Mouse (Mus musculus): Measurements from ENCODE around the gene Ffar4.

The Ffar4 gene

DNA sequence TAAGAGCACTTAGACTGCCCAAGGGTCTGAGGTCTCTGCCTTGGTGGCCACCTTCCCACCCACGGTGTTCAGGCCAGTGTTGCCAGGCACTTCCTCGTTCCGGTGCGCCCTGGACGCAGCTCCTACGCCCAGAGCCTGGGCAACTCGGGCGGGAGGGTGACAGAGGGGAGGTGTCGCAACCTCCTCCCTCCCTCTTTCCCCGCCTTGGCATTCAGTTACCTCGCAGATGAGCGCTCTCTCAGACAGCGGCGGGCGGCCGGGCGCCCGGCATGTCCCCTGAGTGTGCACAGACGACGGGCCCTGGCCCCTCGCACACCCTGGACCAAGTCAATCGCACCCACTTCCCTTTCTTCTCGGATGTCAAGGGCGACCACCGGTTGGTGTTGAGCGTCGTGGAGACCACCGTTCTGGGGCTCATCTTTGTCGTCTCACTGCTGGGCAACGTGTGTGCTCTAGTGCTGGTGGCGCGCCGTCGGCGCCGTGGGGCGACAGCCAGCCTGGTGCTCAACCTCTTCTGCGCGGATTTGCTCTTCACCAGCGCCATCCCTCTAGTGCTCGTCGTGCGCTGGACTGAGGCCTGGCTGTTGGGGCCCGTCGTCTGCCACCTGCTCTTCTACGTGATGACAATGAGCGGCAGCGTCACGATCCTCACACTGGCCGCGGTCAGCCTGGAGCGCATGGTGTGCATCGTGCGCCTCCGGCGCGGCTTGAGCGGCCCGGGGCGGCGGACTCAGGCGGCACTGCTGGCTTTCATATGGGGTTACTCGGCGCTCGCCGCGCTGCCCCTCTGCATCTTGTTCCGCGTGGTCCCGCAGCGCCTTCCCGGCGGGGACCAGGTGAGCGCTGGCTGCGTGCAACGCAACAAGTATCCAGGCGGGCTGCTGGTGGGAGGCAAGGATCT lies at the start of gene Ffar4:
Gene Ffar4, plus strand, starts transcription at position 214 of the 901 bp plus-strand sequence.
- peak; percentile 21 for DNase-seq (ENCODE audit: low read depth, low spot score)

DNA sequence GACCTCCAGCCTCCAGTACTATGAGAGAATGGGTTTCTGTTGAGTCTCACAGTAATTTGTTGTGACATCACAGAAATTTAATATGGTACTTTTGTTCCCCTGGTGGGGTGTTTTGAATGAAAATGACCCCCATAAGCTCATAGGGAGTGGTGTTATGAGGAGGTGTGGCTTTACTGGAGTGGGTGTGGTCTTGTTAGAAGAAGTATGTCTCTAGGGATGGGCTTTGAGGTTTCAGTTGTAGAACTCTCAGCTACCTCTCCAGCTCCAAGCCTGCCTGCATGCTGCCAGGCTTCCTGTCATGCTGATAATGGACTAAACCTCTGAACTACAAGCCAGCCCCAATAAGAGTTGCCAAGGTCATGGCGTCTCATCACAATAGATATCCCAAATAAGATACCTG lies 47.2 kb upstream of the Ffar4 start:
- peak; percentile 84 for DNase-seq (ENCODE audit: low read depth, low spot score)

DNA sequence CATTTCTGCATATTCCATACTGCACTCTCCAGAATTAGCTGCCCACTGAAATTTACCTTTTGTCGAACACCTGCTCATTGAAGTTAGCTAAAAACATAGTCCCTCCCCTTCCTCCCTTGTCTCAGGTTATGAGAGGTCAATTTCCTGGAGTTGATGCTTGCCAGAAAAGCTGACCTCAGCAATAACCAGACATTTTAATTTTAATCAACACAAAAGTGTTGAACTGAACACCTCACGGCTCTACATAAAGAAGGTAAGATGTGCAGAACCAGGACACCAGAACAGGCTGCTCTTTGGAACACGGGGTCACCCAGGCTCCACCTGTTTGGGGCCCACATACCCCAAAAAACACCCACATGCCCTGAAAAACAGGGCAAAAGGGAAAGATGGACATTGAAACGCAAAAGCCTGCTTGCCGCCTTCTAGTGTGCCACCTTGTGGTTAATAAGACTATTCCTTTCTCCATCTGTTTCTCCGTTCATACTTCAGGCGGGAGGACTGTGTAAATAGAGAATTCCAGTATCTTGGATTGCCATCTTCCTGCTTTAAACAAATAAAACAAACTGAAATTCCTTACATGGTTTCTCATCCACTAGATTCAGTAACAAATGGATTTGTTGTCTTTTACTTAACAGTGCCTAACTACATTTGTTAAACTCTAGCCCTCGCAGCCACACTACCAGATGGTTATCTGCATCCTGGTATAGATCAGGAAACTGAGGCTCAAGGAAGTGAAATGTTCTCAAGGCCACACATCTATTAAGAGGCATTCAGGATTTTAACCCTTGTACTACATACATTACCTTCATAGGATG lies 43.4 kb upstream of the Ffar4 start:
- peak; percentile 62 for DNase-seq (ENCODE audit: low read depth, low spot score)

DNA sequence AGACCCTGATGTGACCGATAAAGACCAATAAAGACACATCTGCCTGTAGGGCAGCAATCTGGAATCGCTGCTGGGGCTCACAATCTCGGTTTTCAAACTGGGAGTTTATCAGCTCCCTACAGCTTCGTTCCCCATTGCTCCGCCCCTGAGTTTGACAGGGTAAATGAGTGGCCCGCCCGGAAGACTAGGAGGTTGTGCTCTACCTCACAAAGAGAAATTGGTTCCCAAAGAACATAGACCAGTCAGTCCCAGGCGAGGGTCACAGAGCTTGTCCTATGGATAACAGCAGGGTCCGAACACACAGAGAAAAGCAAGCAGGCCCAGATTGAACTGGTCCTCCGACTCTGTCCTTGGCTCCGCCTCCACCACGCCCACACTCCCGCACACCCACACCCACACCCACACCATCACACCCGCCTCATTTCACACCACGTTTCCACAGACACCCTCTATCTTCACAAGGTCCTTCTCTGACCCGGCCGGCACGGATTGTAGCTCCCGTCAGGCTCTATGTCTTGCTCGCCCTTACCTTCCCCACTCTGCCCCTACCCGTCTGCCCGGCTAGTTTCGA lies 42.6 kb upstream of the Ffar4 start:
- DNase-seq (ENCODE audit: low read depth, low spot score), result peak; percentile 90

DNA sequence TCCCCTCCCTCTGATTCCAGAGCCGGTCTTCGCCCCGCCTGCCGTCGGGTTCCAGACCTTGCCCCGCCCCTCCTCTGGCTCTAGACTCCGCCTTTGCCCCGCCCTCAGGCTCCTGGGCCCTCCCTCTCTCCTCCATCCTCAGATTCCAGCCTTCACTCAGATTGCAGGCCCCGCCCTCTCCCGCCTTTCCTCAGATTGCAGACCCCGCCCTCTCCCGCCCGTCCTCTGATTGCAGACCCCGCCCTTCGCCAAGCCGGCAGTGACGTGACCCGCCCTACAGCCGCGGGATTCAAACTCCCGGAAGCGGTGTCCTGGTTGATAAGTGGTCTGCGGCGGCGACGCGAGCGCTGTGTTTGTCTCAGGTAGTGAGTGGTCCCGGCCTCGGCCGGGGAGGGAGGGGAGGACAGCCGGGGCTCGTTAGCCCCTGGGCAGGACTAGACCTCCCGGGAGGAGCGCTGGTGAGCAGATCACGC lies 42.1 kb upstream of the Ffar4 start, which contains the start of gene Cep55:
Gene Cep55, plus strand, starts transcription at position 292 of the 473 bp plus-strand sequence.
- peak; percentile 99 for DNase-seq (ENCODE audit: low read depth, low spot score)

DNA sequence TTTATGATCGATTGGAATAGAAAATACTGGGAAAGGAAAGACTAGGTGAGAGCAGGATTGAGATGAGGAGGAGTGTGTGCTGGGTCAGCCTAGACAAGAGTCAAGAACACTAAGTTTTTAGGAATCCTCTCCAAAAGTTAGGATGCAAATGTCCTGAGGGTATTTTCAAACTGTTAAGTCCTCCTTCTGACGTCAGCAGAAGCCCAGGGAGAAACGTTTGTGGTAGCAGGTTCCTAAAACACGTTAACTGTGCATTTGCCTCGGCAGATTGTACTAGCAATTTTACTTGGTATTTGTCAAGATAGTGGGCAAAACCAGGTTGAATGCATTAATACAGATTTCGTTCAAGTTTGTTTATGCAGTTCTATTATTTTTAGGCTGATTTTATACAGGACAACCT lies 41.1 kb upstream of the Ffar4 start:
- no peak for DNase-seq (ENCODE audit: low read depth, low spot score)

DNA sequence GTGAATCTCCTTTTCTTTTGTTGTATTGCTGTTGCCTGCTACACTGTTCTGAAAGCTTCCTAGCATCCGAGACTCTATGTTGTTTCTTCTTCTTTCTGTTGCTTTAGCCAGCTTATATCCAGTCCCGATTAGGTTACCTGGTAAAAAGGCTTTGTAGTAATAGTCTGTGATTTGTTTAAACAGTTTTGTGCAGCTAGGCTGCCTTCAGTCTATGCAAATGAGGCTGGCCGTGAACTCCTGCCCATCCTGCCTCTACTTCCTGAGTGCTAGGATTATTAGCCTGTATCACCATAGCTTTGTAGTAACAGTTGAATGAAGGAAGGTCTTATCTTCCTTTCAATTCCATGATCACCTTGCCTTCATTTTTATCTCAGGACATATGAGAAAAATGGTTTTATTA lies 40.6 kb upstream of the Ffar4 start:
- no peak for DNase-seq (ENCODE audit: low read depth, low spot score)

DNA sequence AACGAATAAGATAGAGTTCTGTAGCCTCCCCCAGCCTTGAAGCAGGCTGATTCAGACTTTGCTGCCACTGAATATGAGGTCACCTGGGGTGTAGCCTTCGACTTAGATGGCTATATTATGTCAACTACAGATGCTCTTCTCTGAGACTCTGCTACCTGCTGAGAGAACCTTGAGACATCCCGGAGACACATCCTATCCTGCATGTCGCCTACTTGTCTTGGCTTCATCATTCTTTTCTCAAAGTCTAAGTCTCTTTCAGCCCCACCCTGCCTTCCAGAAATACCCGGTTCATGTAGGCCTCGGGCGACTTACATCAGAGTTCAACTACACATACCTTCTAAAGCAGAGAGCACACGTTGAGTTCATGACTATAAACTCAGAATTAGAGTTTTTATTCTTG lies 39.9 kb upstream of the Ffar4 start:
- DNase-seq (ENCODE audit: low read depth, low spot score), result peak; percentile 84

DNA sequence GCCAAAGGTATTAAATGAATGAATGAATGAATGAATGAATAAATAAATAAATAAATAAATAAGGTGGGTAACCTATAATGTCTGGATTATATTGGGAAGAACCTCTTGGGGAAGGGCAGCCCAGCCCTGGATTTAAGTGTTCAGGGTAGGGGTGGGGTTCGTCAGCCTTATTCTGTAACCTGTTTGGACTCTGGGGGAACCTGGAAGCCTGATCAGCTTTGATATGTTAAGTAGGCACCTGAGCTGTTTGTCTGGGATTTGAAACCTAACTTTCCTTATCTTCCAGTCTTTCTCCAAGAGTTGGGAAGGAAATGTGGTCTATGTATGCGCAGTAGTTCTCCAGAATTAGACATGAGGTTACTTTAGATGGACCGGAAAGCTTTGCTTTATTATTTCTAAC lies 33.7 kb upstream of the Ffar4 start:
- DNase-seq (ENCODE audit: low read depth, low spot score), result peak; percentile 80

DNA sequence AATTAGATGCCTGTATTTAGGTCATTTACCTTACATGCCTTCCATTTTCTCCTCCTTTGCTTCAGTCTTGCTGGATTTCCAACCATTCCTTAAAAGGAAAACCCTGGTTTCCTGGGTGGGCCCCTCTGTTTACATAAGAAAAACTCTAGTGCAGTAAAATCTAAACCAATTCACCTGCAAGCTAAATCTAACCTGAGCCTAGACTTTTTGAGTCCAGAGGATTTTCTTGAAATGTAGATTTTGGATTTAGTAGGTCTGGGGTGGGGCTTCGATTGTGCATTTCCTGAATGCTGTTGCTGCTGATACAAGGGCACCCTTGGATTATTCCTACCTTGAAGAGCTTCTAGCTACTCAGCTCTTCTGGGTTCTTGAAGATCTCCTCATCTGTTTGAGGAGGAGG lies 32.8 kb upstream of the Ffar4 start:
- peak; percentile 93 for DNase-seq (ENCODE audit: low read depth, low spot score)

DNA sequence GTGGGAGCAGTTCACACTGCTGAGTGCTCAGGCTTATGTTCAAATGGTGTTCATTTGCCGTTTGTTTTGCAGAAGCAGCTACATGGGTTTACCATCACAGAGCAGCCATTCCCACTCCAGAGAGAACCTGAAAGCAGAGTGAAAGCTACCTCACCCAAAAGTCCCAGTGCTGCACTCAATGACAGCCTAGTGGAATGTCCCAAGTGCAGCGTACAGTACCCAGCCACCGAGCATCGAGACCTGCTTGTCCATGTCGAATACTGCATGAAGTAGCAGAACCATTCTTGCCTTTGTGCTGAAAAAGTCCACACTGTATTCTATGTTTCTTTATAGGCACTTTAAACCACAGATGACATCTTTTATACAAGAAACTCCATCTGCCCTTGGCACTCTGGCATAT lies 23.6 kb upstream of the Ffar4 start:
- no peak for DNase-seq (ENCODE audit: low read depth, low spot score)

DNA sequence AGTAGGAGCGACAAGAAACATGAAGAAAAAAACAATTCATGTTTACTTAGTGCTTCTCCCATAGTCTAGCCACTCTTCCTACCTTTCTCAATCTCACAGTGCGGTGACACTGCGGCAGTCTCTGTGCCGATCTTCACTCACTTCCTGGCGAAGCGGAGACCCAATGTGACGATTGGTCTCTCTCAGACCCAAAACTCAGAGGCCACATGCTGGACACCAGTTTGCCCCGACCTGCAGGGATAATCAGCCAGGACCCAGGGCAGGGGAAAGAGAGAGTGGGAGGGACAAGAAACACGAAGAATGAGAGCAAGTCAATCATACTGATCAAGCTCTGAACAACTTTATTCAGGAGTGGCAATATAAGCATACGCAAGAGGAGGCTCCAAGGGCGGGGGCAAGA lies 21.8 kb upstream of the Ffar4 start:
- no peak for DNase-seq (ENCODE audit: low read depth, low spot score)

DNA sequence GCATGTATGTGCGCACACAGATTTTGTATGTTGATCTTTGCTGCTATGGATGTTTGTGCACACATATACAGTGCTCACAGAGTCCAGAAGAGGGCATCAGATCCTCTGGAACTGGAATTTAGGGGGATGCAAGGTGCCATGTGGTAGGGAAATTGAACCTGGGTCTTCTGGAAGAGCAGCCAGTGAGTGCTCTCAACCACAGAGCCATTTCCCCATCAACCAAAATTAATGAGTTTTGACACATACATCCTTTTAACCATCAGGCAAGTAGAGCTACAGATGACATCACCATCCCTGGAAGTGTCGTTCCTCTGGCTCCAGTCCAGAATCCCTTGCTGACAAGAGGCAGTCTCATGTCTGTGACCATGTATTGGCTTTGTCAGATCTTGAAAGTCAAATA lies 20.6 kb upstream of the Ffar4 start:
- peak; percentile 53 for DNase-seq (ENCODE audit: low read depth, low spot score)

DNA sequence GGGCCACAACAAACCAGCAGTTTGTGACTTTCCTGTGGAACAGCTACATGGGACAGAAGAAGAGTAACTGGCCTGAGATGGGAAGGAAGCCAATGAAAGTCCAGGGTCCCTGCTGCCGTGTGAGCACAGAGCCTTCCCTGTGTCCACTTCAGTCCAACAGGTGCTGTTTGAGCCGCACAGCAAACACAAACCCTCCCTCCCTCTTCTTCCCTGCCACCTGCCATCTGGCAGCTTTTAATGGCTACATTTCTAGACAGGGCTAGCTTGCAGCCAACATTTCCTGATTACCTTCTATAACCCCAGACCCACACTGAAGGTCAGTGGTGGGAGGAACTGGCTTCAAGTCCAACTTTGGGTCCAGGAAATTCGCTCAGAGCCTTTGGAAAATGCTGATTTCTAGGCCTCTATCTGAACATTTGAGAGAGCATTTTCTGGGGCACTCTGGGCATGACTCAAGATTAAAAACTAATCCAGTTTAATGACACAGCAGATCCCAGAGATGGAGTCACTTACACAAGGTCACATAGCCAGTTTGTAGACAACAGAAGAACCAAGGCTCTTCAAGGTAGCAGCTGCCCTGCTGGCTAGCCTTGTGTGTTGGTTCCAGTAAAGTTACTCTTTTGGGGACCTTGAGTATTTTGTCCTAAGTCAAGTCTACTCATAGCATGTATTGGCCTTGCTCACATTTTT lies 18.9 kb upstream of the Ffar4 start:
- no peak for DNase-seq (ENCODE audit: low read depth, low spot score)

DNA sequence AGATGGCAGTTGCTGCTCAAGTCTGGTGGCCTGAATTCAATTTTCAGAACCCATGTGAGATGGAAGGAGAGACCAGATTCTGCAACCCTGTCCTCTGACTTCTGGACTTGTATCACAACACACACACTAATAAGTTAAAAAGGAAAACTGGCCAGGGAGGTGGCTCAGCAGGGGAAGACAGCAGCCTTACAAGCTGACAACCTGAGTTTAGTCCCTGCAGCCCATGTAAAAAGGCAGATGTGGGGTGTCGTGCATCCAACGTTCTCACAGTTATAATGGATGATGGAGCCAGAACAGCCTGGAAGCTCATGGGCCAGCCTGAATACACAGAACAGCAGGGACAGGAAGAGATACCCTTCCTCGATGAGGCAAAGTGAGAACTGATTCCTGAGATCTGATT lies 15.5 kb upstream of the Ffar4 start:
- DNase-seq (ENCODE audit: low read depth, low spot score), result no peak

DNA sequence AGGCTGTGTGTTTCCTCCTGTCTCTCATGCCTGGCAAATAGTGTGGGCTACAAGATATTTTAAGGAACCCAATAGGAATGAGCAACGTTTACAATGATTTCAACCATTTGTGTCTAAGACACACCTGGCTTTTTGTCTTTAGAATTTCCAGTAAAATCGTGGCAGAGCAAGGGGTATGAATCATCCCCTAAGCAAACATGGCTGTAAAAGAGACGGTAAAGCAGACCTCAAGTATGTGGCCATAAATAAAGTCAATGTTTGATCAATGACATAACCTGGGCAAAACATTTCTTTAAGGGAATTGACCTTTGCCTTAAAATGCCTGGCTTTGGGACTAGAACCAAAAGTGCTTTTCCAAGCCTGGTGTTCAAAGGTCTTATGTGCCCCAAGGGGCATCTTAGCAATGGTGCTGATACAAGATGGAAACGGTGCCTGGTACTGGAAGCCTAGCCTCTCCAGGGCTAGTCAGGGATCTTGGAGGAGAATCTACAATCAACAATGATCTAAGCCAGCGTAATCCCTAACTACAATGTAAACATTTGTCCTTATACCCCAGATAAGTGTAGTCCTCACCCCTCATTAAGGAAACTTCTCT lies 13.8 kb upstream of the Ffar4 start:
- no peak for DNase-seq (ENCODE audit: low read depth, low spot score)

DNA sequence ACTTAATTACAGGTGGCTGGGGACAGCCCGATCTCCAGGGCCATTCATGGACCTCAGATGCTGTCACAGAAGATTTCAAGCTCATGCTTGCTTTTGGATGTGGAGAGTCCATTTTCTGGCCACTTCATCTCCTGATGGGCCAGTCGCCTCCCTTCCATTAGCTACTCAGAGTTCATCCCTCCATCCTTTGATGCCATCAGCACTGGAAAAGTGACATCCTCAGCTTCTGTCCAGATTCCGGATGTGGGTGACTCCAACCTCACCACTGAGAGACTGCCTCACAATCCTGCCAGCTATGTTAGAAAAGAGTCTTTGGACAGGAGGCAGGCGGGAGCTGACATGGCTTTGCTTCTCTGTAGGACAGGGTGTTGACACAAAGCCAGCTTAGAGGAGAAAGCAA lies 11.0 kb upstream of the Ffar4 start:
- no peak for DNase-seq (ENCODE audit: low read depth, low spot score)

DNA sequence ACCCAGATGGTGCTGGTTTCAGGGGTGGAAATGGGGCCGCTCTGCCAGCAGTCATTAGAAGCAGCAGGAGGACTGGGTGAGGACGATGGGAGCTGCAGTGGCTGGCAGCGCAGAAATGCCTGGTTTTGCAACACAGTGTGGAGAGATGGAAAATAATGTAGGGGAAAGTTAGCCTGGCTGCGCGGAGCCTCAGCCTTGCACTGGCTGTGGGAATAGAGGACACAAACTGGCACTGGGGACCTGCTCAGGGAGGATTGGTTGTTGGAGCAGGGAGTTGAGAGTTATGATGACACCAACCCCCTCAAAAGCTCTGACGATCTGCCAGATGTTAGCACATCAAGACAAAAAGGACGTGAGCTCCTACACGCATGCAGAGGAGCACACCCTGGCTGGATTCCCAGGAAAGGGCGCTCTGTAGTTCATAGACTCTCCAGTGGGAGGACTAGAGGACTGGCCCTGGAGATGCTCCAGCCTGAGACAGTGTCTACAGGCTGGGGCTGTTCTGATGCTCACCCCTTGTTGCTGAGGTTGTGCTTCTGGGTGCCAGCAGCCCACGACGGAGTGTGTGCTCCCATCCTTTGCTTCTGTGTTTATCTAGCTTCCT lies 9.8 kb upstream of the Ffar4 start:
- DNase-seq (ENCODE audit: low read depth, low spot score), result peak; percentile 59

DNA sequence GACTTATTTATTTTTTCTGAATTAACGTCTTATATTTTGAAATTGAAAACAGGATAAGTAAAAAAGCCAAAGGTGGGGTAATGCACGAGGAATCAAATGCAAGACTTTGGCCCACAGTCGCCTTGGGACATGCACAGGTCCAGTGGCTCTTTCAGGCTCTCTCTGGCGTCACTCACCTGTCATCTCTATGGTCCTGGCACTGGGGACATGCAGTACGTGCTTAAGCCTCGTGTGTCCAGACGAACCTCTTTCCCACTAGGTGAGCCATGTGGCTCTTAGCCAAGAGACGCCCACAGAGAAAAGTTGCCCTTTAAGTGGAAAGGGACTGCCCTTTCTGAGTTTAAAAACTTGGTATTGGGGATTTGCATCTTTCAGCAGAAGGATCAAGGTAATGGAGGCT lies 7.5 kb upstream of the Ffar4 start:
- DNase-seq (ENCODE audit: low read depth, low spot score), result no peak

DNA sequence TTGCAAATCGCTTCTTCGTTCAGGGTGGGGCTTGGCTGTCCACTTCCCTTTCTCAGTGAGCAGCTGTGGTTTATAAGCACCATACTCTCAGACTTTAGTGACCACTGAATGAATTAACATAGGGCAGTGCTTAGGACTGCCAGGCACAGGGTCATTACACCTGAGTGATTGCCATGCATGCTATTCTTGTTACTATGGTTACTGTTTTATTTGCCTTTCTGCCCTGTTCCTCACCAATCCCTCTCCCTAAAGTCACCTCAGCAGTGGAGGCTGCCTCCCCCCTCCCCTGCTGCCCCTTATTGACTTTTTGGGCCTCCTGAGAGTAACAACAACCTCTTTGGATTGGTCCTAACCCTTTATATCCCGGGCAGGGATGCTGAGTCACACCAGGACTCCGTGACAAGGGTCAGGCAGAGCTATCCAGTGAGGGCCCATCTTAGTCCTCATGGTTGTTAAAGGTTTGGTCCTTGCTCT lies 5.3 kb upstream of the Ffar4 start:
- no peak for DNase-seq (ENCODE audit: low read depth, low spot score)

DNA sequence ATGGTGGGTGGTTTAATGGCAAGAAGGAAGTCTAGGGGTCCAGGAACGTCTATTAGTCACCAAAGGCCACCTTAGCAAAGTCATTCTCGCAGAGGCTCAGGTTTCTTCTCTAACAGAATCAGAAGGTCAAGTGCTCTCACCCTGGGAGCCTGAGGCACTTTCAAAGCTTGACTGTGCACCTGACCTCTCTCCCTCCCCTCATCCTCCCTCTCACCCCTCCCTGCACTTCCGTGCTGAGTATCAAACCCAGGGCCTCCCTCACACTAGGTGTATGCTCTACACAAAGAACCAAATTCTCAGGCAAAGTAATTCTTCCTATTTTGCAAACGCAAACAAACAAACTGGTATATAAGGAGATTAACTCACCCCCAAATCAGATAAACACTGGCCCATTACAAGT lies 640 bp upstream of the Ffar4 start:
- peak; percentile 73 for DNase-seq (ENCODE audit: low read depth, low spot score)

Measured in ES-CJ7 (cell line).